Mouse (Mus musculus): ENCODE data around the gene Ltbp1. TPM values are rescaled to one million over a fixed set of nuclear protein-coding genes. Genes with fewer than 3 reads are reported as not detected.
A peak's percentile ranks its signal among the peaks of the same experiment; 100 is the strongest.

Ltbp1 gene
- 10 to 100 TPM; 18.7 to 19.0 TPM for total RNA-seq (2021)
- long read RNA-seq, experiment 1, partial matches to known transcripts: 2 of 7 reads
- long read RNA-seq, experiment 1, other reads (novel, unspliced or antisense): 3 of 7 reads
- long read RNA-seq, experiment 2, partial matches to known transcripts: 1 of 2 reads
- long read RNA-seq, experiment 2, other reads (novel, unspliced or antisense): 1 of 2 reads

DNA sequence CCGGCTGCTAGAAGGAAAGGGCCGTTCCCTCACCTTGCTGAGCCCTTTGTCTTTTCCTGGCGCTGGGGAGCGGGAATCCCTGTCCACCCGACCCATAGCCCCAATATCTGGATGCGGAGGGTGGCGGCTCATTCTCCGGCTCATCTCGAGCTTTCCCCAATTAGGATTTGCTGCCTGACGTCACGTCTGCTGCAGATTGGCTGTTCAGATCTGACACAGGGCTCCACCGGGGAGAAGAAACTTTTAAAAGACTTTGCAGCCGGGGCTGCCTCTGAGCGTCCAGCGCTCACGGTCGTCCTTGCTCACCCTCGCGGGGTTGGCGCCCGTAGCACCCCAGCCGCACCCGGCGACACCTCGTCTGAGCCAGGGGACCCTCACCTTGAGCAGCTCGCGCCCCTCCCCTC lies at the start of gene Ltbp1:
Gene Ltbp1 (plus strand): TSS at position 288 of the 404 bp plus-strand sequence.
- peak; percentile 71 for DNase-seq

DNA sequence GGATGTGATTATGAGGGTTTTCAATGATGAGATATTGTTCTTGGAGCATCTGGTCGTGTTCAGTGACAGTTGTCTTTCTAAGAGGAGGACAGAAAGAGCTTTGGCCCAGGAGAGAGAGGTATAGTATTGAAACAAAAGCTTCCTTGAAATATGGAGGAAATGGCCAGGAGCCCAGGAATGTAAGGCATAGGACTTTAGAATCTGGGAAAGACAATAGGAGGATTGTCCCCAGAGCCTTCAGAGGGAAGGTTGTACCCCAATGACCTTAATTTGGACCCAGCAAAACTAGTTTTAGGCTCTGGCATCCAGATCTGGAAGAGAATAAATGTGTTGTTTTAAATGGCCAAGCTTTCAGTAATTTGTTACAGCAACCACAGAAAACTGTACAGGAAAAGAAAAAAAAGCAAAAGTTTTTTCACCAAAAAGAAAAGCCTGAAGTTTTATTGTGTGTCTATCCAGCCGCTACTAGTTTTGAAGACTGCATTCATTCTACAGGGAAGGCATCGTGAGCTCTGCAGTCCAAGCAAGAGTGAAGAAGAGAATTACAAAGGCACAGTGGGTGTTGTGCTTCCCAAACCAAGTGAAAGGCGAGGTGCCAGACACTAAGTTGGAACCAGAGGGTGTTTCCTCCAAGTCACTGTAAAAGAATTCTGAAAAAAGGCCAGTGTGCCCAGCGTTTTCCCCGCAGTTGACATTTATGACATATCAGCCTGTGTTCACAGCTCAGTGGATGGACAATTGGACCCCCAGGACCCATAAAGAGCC lies 45.7 kb upstream of the Ltbp1 start:
- no peak for DNase-seq

DNA sequence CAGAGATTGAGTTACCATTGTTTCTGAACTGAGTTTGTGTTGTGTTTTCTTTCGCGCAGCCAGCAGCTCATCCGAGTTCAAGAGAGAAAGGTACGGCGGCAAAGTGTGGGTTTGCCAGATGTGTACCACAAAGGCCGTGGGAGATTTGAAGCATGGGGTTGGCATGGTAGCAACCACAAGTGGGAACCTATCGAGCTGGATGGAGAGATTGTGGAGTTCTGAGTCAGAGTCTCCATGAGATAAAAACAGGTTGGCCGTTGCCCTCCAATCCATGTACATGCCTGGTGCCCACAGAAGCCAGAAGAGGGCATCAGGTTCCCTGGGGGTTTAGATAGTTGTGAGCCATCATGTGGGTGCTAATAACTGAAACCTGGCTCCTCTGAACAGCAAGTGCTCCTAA lies 42.1 kb upstream of the Ltbp1 start:
- DNase-seq: no peak

DNA sequence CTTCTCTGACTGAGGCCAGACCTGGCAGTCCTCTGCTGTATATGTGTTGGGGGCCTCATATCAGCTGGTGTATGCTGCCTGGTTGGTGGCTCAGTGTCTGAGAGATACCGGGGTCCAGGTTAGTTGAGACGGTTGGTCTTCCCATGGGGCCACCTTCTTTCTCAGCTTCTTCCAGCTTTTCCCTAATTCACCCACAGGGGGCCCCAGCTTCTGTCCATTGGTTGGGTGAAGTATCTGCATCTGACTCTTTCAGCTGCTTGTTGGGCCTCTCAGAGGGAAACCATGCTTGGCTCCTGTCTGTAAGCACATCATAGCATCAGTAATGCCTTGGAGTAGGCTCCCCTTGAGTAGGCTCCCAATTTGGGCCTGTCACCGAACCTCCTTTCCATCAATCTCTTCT lies 41.5 kb upstream of the Ltbp1 start:
- DNase-seq: no peak

DNA sequence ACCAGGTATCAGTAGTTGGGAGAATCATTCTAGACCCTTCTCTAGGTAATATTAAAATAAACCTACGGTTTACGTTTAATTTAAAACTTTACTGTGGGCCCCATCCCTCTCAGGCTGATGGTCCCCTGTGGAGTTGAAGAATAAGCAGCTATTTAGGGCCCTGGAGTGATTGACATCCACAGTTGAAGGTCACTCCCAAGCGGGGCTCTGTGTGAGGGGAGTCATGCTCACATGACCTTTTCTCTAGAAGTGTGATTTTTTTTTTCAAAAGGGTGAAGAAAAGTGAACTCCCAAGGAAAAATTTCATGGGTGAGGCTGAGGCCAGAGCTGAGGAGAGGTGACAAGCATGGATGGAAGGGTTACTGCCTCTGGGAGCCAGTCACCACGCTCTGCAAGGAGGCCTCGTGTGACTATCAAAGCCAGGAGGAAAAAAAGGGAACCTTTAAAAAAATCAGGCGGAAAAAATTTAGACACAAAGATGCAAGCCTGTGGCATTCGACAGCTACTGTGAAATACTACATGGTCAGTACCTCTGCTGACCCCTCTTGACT lies 38.0 kb upstream of the Ltbp1 start:
- DNase-seq: no peak

DNA sequence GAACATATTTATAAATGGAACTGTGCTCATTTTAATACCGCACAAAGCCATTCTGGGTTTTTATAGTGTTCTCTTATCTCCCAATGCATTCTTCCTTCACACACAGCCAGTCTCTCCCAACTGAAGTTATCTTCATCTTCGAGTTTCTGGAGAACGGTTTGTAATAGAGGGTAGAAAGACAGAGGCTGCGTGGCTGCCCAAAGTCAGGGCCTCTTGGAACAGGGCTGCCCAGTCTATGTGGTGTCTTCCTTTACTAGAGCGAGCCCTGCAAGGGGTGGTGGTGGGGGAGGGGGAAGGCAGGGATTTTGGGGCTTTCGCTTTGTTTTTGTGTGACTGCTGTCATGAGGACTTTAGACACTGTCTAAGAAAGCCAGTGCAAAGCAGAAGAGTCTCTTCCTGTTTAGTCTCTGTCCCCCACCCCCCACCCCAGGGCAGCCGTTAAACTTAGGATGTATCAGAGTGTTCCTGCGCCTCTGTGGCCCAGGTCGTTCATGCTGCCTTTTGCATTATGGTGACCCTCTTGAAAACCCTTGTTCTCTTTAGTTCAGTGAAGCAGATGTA lies 37.1 kb upstream of the Ltbp1 start:
- DNase-seq: no peak

DNA sequence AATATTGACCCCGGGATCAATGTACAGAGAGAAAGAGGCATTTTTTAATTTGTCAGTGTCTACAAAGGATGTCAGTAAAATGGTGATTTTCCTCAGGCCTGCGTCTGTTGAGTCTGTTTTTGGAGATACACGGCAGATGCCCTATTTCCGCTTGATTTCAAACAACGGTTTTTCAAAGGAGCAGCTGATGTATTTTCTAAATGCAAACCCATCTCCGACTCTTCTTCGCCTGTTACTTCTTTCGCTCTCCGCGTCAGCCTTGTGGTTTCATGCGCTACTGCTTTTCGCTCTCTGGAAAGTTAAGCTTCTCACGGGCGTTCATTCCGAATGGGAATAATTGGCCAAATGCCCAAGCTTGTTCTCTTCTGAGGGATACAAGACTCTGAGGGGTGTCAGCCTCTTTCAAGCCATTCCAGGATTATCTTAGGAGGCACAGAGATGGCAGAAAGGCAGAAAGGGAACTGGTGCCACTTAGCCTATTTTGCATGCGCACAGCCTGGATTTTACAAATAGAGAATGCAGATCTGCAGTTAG lies 36.6 kb upstream of the Ltbp1 start:
- no peak for DNase-seq

DNA sequence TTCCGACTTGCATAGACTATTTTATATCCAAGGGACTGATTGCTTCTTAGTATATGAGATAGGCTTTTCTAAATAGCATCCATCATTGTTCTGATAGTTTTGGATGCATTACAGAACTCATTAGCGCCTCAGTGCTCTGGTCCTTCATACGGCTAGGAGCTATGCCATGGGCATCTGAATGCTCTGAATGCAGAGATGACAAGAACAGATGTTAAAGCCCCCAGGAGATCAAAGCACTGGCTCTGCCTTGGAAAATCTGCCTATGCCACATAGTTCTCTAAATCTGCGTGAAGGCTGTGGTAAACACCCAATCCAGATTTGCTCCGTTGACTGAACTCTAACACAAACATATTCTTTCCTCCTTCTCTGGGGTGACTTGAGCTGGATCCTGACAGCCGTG lies 30.2 kb upstream of the Ltbp1 start:
- no peak for DNase-seq

DNA sequence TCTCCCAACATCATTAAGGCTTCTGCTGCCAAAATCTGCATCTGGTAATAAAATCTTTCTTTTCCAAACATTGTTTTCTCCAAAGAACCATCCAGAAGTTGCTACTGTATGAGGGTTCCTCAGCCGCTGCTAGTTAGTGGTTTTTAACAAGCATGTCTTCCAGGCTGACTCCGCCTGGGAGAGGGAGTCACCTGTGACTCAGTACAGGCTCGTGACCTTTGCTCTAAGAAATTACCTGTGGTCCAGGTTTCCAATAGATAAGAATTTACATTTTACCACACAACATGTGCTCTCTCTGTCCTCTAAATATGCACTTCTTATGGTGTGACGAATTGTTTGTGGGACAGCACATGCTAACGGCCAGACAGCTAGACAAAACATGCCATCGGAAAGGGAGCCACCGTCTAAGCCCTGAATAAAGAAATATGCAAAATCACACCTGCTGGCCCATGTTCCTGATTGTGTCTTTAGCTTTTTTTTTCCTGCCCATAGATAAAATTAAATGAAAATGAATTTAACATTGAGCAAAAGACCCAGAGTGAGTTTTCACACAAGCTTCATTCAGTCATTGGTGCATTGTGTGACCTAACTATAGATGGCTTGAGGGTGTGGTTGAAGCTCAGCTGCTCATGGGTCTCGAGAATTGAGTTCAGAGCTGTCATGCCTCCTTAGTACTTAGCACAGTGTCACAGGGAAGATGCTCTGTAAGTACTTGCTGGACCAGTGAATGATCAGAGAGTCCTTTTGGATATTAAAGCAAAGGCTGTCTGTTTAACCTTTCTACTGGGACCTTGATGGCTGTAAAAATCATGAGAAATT lies 29.0 kb upstream of the Ltbp1 start:
- no peak for DNase-seq

DNA sequence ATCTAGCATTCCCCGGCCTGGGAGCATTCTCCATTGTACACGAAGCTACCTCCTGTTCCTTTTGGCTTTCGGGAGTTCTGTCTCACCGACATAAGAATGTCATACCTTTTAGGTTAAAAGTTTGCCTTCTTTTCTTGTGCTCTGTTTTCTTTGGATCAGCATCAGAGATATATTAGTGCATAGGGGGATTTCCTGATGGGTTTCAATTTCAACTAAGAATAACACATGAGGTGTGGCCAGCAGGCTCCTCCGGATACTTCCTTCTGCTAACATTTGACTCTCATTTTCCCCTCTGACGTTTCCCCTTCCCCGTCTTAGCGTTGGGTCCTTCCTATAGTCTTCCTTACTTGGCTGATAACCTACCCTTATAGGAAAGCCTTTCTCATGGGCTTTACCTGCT lies 25.6 kb upstream of the Ltbp1 start:
- DNase-seq: no peak

DNA sequence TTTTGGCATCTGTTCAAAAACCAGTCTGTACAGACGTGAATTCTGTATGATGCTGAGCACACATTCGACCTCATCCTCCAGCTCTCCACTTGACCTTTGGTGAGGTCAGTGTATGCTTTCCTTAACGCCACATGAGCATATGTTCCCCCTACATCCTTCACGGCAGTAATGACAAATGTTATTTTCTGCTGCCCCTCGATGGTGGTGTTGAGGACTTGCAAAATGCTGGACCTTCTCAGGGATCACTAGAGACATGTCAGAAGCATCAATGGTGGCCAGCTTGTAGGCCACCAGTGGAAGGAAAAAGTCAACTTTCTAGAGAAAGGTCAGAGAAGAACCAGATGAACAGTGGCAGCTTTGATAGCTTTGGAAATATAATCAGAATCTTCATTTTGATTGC lies 23.7 kb upstream of the Ltbp1 start:
- no peak for DNase-seq

DNA sequence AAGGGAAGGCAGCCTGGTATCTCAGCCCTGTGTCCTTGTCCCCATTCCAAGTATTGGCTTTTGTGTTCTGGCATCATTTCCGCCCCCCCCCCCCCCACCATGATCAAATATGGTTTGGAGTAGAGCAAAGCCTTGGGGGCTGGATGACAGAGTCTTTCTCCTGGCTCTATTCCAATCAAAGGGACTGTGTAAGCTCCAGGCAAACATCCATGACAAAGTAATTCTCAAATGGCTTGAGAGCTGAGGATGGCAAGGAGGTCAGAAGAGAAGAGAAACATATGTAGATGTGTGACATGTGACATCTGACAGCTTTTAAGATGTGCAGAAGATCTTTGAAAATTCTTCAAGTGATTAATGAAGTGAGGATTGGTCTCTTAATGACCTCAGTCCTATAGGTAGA lies 22.5 kb upstream of the Ltbp1 start:
- DNase-seq: no peak

DNA sequence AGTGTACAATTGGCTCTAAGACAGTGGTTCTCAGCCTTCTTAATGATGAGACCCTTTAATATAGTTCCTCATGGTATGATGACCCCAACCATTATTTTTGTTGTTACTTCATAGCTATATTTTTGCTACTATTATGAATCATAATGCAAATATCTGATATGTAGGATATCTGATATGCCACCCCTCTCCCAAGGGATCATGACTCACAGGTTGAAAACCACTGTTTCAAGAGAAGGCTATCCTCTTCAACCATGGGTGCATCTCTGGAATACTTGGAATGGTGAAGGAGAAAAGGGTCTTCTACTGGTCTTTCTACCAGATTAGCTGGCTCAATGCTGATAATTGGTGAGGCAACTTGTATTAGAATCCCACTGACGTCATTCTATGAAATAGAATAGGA lies 21.3 kb upstream of the Ltbp1 start:
- no peak for DNase-seq

DNA sequence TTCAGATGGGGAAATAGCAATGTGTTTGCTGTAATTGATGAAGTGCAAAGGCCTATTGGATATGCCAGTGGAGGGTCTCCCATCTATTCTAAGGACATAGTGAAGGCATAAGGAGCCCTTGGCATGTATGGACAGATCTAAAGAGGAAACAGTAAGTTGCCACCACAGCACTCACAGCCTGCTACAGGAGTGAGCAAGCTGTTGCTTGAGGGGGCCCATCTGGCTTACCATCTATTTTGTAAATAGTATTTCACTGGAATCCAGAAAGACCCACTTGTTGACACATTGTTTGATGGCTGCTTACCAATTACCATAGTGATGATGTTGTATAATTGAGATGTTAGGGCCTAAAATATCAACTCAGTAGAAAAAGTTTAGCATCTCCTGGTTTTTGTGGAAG lies 20.7 kb upstream of the Ltbp1 start:
- no peak for DNase-seq

DNA sequence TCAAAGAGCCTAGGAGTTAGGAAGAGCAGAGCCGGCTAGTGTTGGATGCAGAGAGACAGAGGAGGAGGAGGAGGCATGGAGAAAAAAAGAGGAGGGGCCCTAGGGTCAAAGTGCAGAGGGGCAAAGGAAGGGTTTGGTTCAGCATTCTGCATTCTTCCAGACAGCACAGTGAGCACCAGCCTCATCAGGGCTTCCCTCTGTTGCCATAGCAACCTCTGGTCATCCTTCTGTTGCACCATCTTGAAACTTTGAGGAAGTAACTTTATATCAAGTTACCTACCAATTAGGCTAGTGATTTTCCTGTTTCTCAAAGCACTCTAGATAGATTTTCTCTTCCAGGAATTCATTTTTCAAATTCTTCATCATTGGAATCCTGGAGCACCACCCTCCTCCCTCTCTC lies 18.3 kb upstream of the Ltbp1 start:
- DNase-seq: no peak

DNA sequence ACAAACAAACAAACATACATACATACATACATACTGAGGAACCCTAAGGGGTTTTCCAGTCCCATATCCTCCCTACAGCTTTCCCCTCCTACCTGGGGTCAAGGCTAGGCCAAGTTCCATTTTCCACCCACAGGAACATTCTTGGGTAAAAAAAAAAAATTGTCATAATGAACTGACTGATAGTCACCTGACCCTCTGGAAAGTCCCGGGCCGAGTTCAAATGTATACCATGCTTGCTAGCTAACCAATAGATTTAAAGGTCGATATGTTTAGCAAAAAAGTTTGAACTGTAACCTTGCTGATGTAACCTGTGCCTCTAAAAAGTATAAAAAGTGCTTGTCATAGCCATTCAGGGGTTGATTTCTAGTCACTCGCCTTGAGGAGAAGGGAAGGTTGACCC lies 15.7 kb upstream of the Ltbp1 start:
- DNase-seq: no peak

DNA sequence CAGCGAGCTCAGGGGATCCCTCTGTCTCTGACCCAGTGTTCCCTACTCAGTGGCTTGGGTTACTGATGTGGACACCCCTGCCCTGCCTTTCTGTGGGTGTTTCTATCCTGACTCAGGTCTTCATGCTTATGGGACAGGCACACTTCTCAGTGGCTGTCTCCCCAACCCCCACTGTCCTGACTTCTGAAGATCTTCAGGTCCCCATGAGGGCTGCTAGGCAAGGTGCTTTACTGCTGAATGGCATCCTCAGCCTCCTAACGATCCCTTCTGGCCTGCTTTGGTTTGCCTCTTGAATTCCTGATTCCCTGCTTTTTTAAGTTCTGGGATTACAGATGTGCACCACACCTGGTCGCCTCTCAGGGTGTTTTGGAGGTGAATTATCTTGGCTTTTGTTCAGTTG lies 14.8 kb upstream of the Ltbp1 start:
- no peak for DNase-seq

DNA sequence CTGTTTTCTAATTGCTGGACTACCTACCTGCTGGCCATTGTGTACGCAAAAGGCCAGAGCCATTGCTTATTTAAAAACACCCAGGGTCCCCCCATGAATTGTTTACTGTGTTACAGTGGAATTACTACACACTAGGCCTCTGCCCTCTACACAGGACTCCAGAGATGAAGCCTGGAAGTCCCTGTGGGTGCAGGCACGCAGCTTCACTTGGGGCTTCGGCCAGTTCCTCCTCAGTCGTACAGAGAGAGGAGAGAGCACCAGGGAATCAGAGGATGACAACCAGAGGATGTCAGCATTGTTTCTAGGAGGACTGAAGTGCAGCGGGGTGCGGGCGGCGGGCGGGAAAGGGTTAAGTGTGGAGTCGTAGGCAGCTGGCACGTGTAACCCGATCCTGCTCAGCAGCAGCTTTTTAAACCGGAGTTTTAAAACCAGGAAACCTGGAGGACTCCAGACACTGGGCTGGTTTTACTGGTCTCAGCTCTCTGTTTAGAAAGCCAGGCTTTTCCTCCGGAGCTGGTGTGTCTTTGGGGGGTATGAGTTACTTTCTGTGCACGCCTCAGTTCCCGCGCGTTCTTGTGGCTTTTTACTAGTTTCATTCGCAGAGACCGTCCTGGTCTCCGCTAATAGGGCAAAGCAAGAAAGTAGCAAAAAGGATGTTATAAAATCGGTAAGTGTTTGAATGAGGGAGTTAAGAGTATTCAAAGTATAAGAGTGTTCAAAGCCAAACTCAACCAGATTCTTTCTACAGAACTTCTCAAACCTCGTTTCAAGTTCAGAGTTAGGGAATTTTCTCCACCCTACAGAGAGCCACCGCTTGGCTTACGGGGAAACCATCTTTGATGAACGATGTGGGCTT lies 11.4 kb upstream of the Ltbp1 start:
- peak; percentile 51 for DNase-seq

DNA sequence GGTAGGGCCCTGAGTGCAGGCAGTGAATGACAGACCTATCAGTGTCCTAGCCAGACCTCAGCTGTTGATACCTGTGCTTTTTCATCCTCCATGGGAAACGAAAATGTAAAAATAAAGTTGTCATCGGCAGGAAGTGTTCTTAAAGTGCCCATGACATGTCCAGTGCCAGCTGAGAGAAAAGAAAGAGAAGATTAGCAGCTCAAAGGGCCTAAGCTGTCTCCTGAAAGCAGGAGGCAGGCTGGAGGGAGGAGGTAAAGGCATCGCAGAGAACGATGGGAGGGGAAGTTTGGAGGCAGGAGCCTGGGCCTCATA lies 10.8 kb upstream of the Ltbp1 start:
- DNase-seq: no peak

DNA sequence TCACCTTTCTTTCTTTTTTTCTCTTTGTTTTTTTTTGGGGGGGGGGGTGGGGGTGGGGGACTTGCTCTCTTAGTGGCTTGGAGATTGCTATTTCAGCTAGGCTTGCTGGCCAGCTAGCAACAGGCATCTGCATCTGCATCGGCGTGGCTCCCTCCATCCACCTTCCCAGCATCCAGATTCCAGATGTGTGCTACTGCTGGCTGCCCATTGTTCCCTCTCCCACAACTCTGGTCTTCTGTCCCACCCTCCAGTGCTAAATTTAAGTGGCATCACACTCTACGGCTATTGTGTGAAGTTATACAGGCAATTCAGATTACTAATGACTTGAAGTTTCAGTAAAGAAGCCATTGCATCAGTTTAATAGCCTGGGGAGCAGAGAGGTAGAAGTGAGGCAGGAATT lies 10.1 kb upstream of the Ltbp1 start:
- no peak for DNase-seq

DNA sequence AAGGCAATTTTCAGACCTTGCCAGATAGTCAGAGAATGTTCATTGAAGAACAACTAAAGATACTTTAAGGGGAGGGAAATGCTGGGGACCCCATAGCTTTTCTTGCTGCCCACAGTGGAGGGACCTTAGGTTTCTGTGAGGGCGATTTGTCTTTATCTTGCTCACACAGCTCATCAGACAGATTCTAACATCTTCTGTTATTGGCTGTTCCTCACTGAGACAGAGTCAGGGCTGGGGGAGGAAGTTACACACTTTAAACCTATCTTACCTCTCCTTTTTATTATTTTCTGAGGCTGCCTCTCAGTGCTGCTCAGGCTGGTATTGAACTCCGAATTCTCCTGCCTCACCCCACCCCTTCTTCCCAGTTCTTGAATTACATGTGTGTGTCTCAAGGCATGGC lies 5.3 kb upstream of the Ltbp1 start:
- no peak for DNase-seq

DNA sequence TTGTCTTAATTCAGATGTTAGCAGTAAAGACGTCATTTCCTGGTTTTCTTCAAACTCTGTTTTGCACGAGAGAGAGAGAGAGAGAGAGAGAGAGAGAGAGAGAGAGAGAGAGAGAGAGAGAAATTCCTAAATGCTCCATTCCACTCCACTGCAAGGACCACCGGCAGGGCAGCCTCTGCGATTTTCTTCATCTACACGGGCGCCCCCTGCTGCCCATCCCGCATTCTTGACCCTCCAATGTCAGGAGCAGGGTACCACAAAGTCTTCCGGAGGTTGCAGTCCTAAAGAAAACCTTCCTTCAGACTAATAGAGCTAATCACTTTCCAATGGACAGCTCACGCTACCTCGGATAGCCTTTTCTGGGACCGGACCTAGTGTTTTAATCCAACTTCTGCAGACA lies 548 bp upstream of the Ltbp1 start:
- DNase-seq: peak; percentile 89
